Comparison of ENCODE assay signal across 8 mouse cellular contexts in the genomic region with DNA sequence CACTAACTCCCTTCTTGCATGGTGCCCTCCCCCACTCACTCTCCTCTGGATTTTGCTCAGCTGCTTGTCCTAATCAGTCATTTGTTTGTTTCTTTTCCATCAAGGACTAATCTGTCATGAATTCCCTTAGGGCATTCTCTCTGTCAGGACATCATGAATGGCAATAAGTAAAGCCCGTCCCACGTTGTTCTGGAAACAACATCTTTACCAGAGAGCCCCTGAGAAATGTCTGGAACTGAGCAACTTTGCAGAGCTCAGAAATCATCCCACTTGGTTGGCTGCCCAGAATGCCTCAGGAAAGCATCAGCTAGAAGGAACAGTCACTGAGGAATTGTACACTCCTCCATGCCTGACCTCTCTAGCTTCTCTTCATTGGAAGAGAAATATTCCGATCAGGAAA. TPM values are rescaled to one million over a fixed set of nuclear protein-coding genes. Genes with fewer than 3 reads are reported as not detected.
A peak's percentile ranks its signal among the peaks of the same experiment; 100 is the strongest.
DNase-seq lines count a peak whose midpoint lies in the region; ATAC-seq and TF ChIP-seq lines count a peak whose summit lies in the region.

No protein-coding gene starts in this region.

- peaks cover 14% of the 10 kb centered on the region for H3K4me1 ChIP-seq in midbrain, embryonic 14.5 days (ENCODE audit: control insufficient read depth, insufficient read depth, low read length)
- peaks cover 3% of the 10 kb centered on the region; the same call in 1 of the 2 replicates for H3K4me1 ChIP-seq in midbrain, embryonic 11.5 days (ENCODE audit: control insufficient read depth, insufficient read depth, low read length)
- H3K4me1 ChIP-seq in heart, embryonic 15.5 days (replicated peaks), result no peaks in the 10 kb centered on the region
- H3K4me1 ChIP-seq in midbrain, postnatal 0 days (ENCODE audit: insufficient read depth, low read length), result peaks cover 6% of the 10 kb centered on the region; the same call in 1 of the 2 replicates

- no peaks in the 10 kb centered on the region for H3K27me3 ChIP-seq in midbrain, embryonic 14.5 days (ENCODE audit: control insufficient read depth, insufficient read depth, low read length)
- H3K27me3 ChIP-seq in midbrain, embryonic 11.5 days (ENCODE audit: control insufficient read depth, insufficient read depth, low read length), result no peaks in the 10 kb centered on the region
- no peaks in the 10 kb centered on the region for H3K27me3 ChIP-seq in heart, embryonic 15.5 days
- no peaks in the 10 kb centered on the region for H3K27me3 ChIP-seq in midbrain, postnatal 0 days (ENCODE audit: insufficient read depth, low read length)

- whole genome bisulfite sequencing in midbrain, embryonic 14.5 days, result 28% methylated on average over 3 of the region's 3 CpGs
- WGBS in midbrain, embryonic 11.5 days, result 55% methylated on average over 3 of the region's 3 CpGs
- WGBS in heart, embryonic 15.5 days, result 34% methylated on average over 3 of the region's 3 CpGs
- WGBS in midbrain, postnatal 0 days, result 26% methylated on average over 3 of the region's 3 CpGs

- H3K9me3 ChIP-seq in midbrain, embryonic 14.5 days (ENCODE audit: control insufficient read depth, low read length), result no peaks in the 10 kb centered on the region
- H3K9me3 ChIP-seq in midbrain, embryonic 11.5 days (ENCODE audit: control insufficient read depth, low read length), result no peaks in the 10 kb centered on the region
- H3K9me3 ChIP-seq in heart, embryonic 15.5 days (replicated peaks), result no peaks in the 10 kb centered on the region
- H3K9me3 ChIP-seq in midbrain, postnatal 0 days (ENCODE audit: low read length), result no peaks in the 10 kb centered on the region

- H3K4me2 ChIP-seq in midbrain, embryonic 14.5 days (ENCODE audit: low read length), result no peak overlapping the region
- no peak overlapping the region for H3K4me2 ChIP-seq in midbrain, embryonic 11.5 days
- peak overlapping the region; percentile 30 for H3K4me2 ChIP-seq in heart, embryonic 15.5 days
- H3K4me2 ChIP-seq in midbrain, postnatal 0 days (ENCODE audit: low read depth, low read length, poor library complexity, severe bottlenecking), result no peak overlapping the region

- no peaks in the 10 kb centered on the region for H3K36me3 ChIP-seq in midbrain, embryonic 14.5 days (ENCODE audit: control insufficient read depth, insufficient read depth, low read length)
- no peaks in the 10 kb centered on the region for H3K36me3 ChIP-seq in midbrain, embryonic 11.5 days (ENCODE audit: control insufficient read depth, insufficient read depth, low read length)
- H3K36me3 ChIP-seq in heart, embryonic 15.5 days, result no peaks in the 10 kb centered on the region
- no peaks in the 10 kb centered on the region for H3K36me3 ChIP-seq in midbrain, postnatal 0 days (ENCODE audit: insufficient read depth, low read length)

- DNase-seq in adrenal gland, adult 2 months, result peak; percentile 18
- DNase-seq in adrenal gland, postnatal 25 days, result no peak
- DNase-seq in midbrain, embryonic 14.5 days, result peak; percentile 59
- no peak for DNase-seq in midbrain, embryonic 11.5 days (ENCODE audit: low spot score, missing footprints)
- DNase-seq in midbrain, postnatal 0 days (ENCODE audit: low spot score), result peak; percentile 65
- DNase-seq in urinary bladder, postnatal 25 days (ENCODE audit: low spot score), result no peak

- H3K4me3 ChIP-seq in midbrain, embryonic 14.5 days (replicated peaks; ENCODE audit: low read depth, low read length), result no peak overlapping the region
- H3K4me3 ChIP-seq in midbrain, embryonic 11.5 days (ENCODE audit: low read depth, low read length), result no peak overlapping the region
- no peak overlapping the region for H3K4me3 ChIP-seq in heart, embryonic 15.5 days
- no peak overlapping the region for H3K4me3 ChIP-seq in midbrain, postnatal 0 days (ENCODE audit: low read depth, low read length)

- peak; percentile 31; the same call in 1 of the 2 replicates for ATAC-seq in midbrain, embryonic 14.5 days (ENCODE audit: low FRiP score, low TSS enrichment)
- no peak for ATAC-seq in midbrain, embryonic 11.5 days (ENCODE audit: low FRiP score)
- peak; percentile 74 for ATAC-seq in heart, embryonic 15.5 days (replicated peaks; ENCODE audit: insufficient number of reproducible peaks, insufficient read depth, low FRiP score, low read depth)
- ATAC-seq in midbrain, postnatal 0 days (ENCODE audit: low FRiP score), result no peak
- ATAC-seq in erythroid progenitor cell, adult 5-6 weeks (replicated peaks; ENCODE audit: low FRiP score, poor library complexity, severe bottlenecking), result no peak

- H3K9ac ChIP-seq in midbrain, embryonic 14.5 days (replicated peaks; ENCODE audit: low read length), result no peak overlapping the region
- H3K9ac ChIP-seq in midbrain, embryonic 11.5 days (ENCODE audit: low read length), result no peak overlapping the region
- no peak overlapping the region for H3K9ac ChIP-seq in heart, embryonic 15.5 days
- H3K9ac ChIP-seq in midbrain, postnatal 0 days (replicated peaks; ENCODE audit: low read length, poor library complexity, severe bottlenecking), result no peak overlapping the region

- no peak for TF ChIP-seq CTCF in midbrain, postnatal 0 days (IDR thresholded peaks at IDR 0.05)

- H3K27ac ChIP-seq in midbrain, embryonic 14.5 days (replicated peaks; ENCODE audit: low read depth, low read length), result 0 out of 2 replicates have a peak overlapping the region, but pooled peaks have one; percentile 20
- no peak overlapping the region for H3K27ac ChIP-seq in midbrain, embryonic 11.5 days (ENCODE audit: low read depth, low read length)
- H3K27ac ChIP-seq in heart, embryonic 15.5 days, result peak overlapping the region; percentile 25; the same call in 1 of the 2 replicates
- H3K27ac ChIP-seq in midbrain, postnatal 0 days (ENCODE audit: low read depth, low read length), result no peak overlapping the region

RNA-seq across cellular contexts. Expression of gene Cers6, which starts 55.4 kb away (rescaled TPM):
- total RNA-seq in adrenal gland, adult 2 months (2021), result 1 to 10 TPM; 4.3 to 5.3 TPM
- polyA plus RNA-seq in adrenal gland, adult 2 months (2012; rRNA removed), result 0.94 and 1.2 TPM in 2 replicates
- 6.2 and 7.4 TPM in 2 replicates for total RNA-seq in adrenal gland, postnatal 25 days (2021)
- 84.3 and 88.4 TPM in 2 replicates for polyA plus RNA-seq in midbrain, embryonic 14.5 days (2014; fragmentation: Nextera tagmentation; extraction: Ambion mirVana)
- 32.1 and 34.0 TPM in 2 replicates for polyA plus RNA-seq in midbrain, embryonic 11.5 days (2014; fragmentation: Nextera tagmentation; extraction: Ambion mirVana)
- polyA plus RNA-seq in heart, embryonic 15.5 days (2015; fragmentation: Nextera tagmentation; extraction: Ambion mirVana), result 19.2 and 23.2 TPM in 2 replicates
- 57.1 and 71.0 TPM in 2 replicates for total RNA-seq in midbrain, postnatal 0 days (2014; rRNA removed)
- polyA plus RNA-seq in midbrain, postnatal 0 days (2015; fragmentation: Nextera tagmentation; extraction: Ambion mirVana), result 24.9 and 29.8 TPM in 2 replicates
- total RNA-seq in erythroid progenitor cell, adult 5-6 weeks (2015; ENCODE audit: low replicate concordance), result 10.9 and 11.5 TPM in 2 replicates
- 3.3 and 7.3 TPM in 2 replicates for total RNA-seq in erythroid progenitor cell, adult 5-6 weeks (2017; ENCODE audit: low replicate concordance)

Comparison
In these comparisons a context has a peak if more than half of its experiments do, and no peak if none do; other contexts are left out.
1. DNase-seq: peak in adrenal gland, adult 2 months (single experiment), midbrain, embryonic 14.5 days (single experiment) and midbrain, postnatal 0 days (single experiment); none in adrenal gland, postnatal 25 days (single experiment), midbrain, embryonic 11.5 days (single experiment) and urinary bladder, postnatal 25 days (single experiment).
2. ATAC-seq: peak in midbrain, embryonic 14.5 days (single experiment) and heart, embryonic 15.5 days (single experiment); none in midbrain, embryonic 11.5 days (single experiment), midbrain, postnatal 0 days (single experiment) and erythroid progenitor cell, adult 5-6 weeks (single experiment).
3. H3K27ac ChIP-seq: peak in midbrain, embryonic 14.5 days (single experiment) and heart, embryonic 15.5 days (single experiment); none in midbrain, embryonic 11.5 days (single experiment) and midbrain, postnatal 0 days (single experiment).